Mouse (Mus musculus): ENCODE measurements around the gene Ehd1. TPM values are rescaled to one million over a fixed set of nuclear protein-coding genes. Genes with fewer than 3 reads are reported as not detected.

Ehd1 gene
- total and polyA plus RNA-seq, 3 experiments, result 129 to 470 (median 133) TPM

DNA sequence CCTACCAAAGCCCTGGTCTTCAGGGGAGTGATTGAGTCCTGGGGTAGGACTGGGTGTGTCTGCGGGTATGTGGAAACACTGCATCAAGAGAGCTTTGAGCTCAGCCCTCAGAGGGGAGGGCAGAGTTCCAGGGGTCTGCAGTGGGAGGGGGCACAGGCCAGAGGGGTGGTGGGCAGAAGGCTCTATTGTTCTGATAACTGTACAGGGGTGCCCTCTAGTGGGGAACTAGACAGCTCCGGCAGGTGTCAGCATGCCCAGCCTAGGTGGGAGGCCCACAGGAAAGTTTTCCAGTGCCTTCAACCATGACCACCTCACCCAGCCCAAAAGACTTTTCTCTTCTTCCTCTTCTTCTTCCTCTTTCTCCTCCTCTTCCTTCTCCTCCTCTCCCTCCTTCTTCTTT is 16.1 kb upstream of the Ehd1 start:
- no peak for DNase-seq

DNA sequence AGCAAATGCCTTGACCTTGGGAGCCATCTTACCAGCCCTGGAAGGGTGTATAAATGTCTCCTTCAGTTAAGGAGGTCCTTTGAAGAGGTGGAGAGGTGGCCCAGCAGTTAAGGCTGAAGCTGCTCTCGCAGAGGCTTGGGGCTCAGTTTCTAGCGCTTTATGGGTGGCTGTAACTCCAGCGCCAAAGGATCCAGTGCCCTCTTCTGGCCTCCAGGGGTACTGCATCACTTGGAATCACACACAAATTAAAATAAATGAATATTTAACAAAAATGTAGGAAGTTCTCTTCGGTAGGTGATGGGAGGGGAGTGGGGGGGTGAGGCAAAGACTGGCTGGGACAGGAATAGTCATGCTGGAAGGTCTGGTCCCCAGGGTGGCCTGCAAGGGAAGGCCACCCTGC is 15.6 kb upstream of the Ehd1 start:
- no peak for DNase-seq

DNA sequence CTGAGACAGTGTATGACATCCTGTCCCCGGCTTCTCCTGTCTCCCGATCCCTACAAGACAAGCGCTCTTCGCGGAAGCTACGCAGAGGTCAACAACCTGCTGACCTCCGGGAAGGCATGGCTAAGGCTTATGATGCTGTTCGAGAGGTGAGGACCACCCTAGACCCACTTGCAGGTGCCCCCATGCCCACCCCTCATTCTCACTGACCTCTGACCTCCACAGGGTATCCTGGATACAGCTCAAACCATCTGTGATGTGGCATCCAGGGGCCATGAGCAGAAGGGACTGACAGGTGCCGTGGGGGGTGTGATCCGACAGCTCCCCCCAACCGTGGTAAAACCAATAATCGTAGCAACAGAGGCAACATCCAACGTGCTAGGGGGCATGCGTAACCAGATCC is 15.1 kb upstream of the Ehd1 start:
- no peak for DNase-seq

DNA sequence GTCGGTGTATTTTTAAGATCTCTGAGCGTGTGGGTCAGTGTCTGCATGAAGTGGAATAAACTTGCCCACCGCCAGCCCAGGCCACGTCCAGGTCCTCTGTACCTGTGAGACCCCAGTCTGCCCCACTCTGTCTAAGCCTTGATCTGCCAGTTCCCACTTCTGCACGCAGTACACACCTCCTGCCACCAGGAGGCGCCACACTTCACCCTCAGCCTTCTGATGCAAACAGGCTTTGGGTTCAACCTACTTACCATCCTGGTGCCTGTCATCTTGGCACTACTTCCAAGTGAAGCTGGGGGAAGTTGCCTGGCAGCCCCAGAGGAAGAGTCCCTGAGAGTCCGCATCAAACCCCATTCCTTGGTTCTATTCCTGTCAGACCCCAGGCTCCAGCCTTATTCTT is 14.3 kb upstream of the Ehd1 start:
- peak; percentile 67 for DNase-seq

DNA sequence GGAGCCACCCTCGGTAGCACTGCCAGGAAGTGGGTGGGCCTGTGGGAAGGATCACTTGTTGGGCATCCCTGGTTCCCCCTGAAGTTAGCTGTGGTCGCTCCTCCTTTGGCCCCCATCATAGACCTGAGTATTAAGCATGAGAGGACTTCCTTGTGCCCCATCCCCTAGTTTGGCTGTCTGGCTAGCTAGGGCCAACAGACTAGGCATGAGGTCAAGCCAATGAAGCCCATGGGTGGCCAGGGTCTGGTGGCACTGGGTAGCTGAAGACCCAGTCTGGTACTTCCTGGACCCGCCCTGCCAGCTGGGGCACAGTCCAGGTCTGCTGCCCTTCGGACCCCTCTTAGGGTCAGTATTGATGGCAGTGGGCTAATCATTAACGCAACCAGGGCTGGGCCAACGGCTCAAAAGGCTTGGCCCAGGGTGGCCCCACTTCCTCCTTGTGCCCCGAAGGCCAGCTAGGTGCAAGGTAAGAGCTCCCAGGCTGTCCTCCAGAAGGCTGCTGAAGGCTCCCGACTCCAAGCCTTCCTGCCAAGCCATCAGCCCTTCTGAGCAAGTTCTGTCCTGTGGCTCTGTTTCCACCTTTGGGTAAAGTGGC is 13.6 kb upstream of the Ehd1 start:
- peak; percentile 38 for DNase-seq

DNA sequence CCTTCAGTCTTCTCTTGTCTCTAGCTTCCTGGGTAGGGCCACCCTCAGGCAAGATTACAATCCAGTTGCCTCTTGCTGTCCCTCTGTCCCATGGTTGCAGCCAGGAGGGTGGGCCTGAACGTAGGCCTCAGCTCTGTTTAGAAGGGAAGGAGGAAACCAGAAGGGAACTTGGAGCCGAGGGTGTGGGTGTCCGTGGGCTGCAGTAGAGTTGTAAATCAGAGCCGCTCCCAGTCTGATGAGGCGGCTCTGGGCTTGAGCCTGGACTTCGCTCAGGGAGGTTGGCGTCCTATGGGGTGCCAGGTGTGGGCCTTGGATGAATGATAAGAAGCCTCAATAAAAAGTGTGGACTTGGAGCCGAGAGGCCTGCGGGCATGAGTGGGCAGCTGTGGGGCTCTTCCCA is 12.3 kb upstream of the Ehd1 start:
- no peak for DNase-seq

DNA sequence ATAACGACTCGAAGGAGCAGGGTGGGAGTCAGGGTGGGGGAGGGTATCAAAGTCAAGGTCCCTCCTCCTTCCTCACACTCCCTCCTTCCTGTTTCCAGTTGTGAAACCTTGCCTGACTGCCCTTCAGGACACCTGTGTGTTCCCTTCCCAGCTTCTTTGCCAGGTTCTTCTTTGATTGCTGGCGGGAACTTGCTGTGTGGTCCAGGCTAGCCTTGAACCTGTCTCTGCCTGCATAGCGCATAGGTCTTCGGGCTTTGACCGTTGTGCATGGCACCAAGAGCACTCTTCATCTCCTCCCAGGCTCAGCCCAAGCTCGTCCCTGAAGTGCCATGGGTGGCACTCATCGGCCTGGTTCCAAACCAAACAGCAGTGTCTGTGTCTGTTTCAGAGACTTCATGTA is 11.6 kb upstream of the Ehd1 start:
- DNase-seq, result no peak

DNA sequence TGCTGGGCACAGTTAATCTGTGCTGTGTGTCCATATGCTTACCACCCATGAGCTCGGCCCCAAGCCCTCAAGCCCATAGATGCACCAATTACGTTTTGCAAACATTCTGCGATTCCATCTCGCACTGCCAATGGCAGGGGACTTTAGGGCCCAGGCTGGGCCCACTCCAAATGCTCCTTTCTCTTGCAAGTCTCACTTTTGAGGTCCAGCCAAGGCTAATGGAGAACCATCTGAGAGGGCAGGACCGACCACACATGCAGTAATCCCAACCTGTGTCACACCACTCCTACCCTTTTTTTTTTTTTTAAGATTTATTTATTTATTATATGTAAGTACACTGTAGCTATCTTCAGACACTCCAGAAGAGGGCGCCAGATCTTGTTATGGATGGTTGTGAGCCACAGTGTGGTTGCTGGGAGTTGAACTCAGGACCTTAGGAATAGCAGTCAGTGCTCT is 10.8 kb upstream of the Ehd1 start:
- DNase-seq, result no peak

DNA sequence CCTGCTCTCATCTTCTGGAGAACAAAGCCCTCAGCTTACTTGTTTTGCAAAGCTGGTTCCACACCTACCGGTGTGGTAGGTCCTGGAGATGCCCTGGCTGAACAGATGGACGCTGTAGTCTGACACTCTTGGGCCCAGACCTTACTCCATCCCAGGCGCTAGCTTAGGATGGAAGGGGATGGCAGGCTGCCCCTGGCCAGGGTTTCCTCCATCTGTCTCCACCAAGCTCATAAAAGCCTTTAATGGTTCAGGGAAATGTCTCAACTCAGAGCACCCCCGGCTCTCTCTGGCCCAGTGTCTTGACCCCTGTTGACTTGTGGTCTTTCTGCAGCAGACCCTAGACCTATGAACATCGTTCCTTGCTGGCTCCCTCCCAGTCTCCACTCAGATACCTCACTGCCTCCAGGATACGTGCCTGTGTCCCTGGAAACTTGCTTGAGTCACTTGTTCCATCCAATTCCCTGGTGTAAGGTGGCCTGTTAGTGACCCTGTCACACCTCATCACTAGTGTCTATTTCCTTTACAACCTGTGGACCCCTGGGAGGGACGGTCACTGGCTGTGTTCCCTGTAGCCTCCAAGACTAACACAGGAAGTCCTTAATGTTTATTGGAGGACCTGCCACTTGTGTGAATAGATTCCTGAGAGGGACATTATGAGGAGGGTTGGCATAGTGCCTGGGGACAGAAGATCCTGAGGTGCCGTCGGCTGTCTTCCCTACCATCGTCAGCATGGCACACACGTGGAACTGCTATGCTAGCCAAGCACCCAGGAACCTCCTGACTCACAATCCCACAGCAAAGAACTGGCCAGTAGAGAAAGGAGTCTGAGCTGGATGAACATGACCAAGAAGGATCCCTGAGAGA is 9.0 kb upstream of the Ehd1 start:
- DNase-seq, result no peak

DNA sequence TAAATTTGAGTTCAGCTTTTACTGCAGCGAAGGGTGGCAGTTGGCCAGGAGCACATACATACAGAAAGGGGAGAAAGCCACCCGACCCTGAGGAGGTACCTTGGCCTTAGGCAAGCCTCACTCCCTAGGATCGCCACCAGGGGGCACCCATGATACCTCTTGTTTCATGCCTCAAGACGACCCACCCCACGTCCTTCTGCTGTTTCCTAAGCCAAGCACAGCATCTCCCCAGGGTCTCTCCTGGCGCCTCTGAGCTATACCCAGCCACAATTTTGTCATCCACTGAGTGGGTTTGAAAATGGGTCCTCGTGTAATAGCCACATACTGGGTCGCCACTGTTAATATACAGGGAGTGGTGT is 8.4 kb upstream of the Ehd1 start:
- peak; percentile 87 for DNase-seq

DNA sequence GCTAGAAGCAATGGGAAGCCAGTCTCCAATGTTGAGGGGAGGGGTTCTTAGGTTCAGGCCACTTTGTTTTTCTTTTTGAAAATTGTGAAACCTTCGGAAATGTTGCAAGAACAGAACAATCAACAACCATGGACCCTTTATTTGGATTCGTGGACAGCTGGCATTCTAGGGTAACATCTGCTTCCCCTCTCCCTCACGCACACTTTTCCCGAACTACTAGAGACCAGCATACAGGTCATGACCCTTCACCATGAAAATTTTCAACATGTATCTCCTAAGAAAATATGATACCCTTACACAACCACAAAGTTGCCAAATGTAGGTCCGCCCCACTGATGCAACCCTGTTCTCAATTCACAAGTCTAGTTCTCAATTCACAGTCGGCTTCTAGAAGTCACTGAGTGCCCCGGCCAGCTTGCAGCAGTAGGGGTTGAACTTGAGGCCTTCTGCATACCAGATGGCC is 7.8 kb upstream of the Ehd1 start:
- peak; percentile 45 for DNase-seq

DNA sequence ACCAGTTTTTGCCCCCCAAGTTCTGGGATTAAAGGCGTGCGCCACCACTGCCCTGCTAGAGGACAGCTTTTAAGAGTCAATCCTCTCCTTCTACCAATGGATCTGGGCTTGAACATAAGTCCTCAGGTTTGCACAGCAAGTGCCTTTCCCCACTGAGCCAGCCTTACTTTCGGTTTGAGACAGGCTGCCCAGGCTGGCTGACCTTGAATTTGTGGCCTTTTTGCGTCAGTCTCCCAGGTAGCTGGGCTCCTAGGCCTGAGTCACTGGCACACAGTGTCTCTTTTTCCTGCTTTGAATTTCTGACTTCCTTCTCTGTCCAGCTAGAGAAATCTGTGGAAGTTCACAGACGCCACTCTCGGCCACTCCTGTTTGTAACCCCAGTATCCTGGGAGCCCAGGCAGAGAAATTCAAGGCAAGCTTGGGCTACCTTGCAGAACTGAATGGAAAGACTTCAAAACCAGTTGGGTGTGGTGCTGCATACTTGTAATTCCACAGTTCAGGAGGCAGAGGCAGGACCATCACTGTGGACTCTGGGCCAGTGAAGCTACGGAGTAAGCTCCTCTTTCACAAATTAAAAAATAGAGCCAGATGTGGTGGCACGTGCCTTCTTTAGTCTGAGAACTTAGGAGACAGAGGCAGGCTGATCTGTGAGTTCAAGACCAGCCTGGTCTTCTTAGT is 6.6 kb upstream of the Ehd1 start:
- DNase-seq, result peak; percentile 86

DNA sequence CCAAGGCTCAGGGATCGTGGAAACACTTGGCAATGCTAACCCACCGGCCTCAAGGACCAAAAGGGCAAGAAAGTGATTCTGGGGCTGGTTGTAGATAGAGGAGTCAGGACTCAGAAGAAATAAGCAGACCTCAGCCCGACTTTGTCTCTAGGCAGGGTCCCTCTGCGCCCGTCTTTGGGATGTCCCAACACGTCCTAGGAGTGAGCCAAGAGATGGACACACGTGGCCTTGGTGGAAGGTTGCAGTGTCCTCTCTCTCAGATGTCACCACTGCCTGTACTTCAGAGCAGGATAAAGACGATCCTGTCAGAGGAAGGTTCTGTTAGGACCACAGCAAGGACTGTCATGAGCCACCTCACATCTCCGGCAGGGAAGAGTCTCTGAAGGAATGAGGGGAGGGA is 5.9 kb upstream of the Ehd1 start:
- peak; percentile 75 for DNase-seq

DNA sequence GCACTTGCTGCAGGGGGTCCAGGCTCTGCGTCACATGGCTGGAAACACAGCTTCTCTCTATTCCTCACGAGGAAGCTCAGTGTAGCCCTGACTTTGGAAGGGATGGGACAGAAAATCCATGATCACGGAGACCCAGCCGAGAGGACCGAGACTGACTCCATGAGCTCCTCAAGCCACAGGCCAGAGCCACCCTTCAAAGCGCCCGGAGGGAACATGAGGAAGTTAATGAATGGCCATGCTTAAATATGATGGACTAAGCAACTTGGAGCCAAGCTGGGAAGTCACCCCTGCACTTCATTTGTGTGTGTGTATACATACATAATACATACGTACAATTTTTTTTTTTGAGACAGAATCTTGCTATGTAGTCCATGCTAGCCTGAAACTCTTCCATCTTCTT is 5.3 kb upstream of the Ehd1 start:
- DNase-seq, result no peak

DNA sequence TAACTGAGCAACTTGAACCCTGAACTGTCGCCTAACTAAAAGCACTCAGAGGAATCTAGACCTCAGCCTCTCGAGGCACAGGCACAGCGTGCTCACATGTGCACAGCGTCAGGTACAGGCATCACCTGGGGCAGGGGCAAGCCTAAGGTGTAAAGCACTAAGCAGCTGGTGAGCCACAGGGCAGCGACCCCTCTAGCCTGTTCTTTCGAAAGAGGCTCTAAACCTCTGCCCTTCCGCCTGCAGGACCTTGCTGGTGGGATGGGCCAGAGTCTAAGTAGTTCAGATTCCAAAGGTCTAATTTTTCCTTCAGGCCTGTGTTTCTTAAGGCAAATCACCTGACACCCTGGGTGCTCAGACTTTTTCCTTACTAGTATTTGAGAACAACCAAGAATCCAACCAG is 4.5 kb upstream of the Ehd1 start:
- DNase-seq, result no peak

DNA sequence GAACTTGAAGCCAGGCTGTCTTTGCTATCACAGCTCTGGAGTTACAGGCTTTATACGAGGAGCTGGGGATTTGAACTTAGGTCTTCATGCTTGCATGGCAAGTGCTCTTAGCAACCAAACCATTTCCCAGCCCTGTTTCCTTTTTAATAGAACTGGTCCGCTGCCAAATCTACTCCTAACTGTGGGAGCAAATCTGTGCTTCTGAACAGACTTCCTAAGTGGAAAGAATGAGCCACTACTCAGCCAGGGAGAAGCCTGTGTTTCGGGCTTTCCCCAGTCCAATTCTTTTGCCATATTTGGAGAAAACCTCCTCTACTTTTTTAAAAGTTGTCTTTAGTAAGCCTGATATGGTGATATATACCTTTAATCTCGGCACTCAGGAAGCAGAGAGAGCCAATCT is 3.8 kb upstream of the Ehd1 start:
- no peak for DNase-seq

DNA sequence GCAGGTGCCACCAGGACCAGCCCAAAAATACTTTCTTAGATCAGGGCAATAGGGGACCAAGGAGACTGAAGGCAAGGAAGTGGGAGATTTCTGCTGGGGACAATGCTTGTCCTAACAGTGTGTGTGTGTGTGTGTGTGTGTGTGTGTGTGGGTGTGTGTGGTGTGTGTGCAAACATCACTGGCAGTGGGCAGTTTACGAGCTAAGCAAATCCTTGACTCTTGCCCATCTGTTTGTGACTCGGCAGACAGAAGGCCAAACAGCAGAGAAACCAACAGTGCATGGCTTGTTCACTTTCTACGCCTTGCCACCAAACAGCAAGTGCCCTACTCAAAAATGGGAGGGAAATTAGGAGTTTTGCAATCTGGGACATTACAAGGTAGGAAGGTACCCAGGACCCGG is 2.9 kb upstream of the Ehd1 start:
- DNase-seq, result no peak

DNA sequence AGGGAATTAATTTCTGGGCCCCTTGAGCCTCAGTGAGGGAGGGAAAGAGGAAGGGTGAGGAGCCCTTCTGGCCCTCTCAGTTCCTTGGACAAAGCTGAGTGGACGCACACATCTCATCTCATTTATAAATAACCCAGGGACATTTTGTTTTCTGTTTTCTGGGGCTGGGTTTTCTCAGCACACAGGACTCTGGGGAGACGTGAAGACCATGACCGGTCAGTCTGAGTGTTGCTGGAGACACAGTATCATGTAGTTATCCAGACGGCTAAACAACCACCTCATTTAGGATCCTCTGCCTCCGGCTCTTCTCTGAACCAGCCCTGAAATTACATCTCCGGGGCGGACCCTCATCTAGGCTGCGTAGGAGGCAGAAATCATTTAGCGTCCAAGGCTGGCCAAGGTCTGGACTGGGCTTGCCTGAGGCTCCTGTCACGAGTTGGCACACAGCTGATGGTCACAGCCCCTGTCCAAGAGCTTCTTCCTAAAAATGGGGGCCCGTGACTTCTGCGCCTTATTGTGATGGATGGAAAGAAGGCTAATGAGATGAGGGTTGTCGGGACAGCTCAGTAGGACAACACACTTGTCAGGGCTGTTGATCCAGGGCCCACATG is 2.4 kb upstream of the Ehd1 start:
- no peak for DNase-seq

DNA sequence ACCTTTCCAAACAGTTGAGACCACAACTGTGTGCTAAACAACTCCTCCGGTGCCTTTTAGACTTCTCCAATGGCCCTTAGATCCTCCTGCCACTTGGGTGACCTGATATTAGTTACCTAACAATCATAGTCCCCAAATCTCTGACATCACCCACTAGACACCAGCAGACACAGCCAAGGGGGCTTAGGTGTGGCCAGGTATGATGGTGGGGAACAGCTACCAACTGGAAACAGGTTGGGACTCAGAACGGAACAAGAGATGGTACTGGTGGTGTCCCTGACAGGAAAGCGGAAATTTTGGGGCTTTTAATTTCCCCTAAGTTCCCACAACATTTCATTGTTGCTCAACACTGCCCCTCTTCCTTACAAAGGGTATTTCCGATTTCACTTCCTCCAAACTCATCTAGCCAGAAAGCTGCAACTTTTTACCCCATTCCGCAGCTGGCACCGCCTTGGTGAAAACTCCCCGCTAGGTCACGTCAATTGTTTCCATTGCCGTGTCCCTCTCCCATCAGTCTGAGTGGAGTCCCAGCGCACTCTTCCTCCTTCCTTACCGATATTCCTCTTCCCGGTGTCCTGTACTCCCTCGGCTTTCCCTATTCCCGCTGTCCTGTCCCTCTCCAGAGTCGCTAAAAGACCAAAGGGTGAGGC is 660 bp upstream of the Ehd1 start:
- no peak for DNase-seq

DNA sequence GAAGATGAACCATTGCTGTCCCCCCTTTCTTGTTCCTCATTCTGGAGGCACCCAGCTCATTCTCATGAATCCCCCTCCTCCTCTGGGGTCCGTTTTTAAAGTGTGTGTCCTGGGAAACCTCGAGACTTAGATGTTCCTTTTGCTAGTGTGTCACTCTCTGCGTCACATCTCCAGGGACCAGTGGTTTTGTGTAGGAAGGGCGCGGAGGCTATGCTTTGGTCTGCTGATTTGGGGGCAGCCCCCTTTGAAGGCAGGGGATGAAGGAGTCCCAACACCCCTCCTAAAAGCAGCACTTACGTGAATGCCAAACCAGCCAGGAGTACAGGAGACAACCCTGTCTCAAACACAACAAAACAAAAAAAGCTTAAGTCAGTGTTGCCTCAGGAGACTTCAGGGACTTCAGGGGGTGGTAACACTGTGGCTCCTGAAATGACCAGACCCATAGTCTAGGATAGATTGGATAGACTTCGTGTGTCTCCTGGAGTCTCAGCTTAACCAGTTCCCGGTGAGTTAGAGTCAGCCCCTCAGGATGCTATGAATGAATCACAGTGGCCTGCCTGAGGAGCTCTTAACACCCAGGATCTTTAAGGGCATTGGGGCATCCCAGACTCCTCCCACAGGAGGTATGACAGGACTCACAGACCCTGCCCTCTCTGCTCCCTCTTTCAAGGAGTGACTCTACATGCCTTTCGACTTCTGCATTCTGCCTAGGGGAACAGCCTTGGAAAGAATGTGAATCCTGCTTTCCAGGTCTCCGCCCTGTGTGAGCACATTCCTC is 1.3 kb downstream of the Ehd1 start:
- peak; percentile 90 for DNase-seq

DNA sequence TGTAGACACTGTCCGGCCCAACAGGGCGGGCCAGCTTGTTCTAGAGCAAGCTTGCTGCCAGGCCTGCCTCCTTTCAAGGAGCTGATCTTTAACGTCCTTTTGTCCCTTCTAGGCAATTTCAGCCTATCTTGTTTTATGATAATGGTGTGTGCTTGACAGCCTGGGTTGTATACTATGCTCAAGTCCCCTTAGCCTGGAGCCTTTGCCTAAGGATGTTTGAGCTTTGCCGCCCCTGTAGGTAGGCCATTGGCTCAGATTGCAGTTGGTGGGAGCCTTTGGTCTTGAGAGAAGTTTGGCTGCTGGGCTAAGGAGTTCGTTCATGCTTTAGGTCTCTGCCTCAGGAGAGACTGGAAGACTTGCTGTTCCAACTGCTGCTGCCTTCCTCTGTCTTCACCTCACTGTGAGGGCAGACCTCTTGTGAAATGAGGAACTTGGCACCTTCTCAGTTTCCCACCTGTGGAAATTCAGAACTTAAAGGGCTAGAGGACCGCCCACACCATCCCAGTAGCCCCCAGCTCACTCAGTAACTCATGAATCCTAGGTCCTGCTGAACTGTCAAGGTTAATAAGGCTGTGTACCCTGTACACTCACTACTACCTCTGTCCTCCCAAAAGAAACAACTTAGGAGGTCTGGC is 2.0 kb downstream of the Ehd1 start:
- DNase-seq, result no peak

Data from adrenal gland, adult 2 months (tissue).